Comparison of ENCODE assay signal across 24 mouse cellular contexts in genomic region chrX:167052456-167052855, GRCm38 (mm10).
DNase-seq lines count a peak whose midpoint lies in the region; TF ChIP-seq lines count a peak whose summit lies in the region.
"Had no signal": no experiment of that assay in that cellular context is flagged by ENCODE, and none has a peak within 500 bp of the region (broad histone marks: within the 10 kb centered on the region; RNA-seq: fewer than 3 reads in every experiment).

No protein-coding gene starts in this region.

- TF ChIP-seq POLR2A in heart, adult 2 months (IDR thresholded peaks at IDR 0.05; ENCODE audit: insufficient read depth, low read depth, low read length): no peak

- TF ChIP-seq EP300 in heart, adult 2 months (IDR thresholded peaks at IDR 0.05; ENCODE audit: insufficient read depth, low read depth, low read length): no peak

- 62% methylated on average over 10 of the region's 10 CpGs for WGBS in heart, adult 2 months

- H3K27me3 ChIP-seq in heart, adult 2 months (ENCODE audit: control insufficient read depth, insufficient read depth, low read length): no peaks in the 10 kb centered on the region
- H3K27me3 ChIP-seq: CH12.LX; heart, embryonic 12.5 days; heart, embryonic 15.5 days; Patski had no signal

- H3K4me3 ChIP-seq in heart, adult 2 months: no peak overlapping the region
- H3K4me3 ChIP-seq: forebrain, embryonic 10.5 days; forebrain, embryonic 13.5 days; heart, embryonic 12.5 days; heart, embryonic 15.5 days had no signal

- no peaks in the 10 kb centered on the region for H3K79me2 ChIP-seq in heart, adult 2 months (replicated peaks; ENCODE audit: control insufficient read depth, insufficient read depth, low read length)

- no peaks in the 10 kb centered on the region; the same call in 1 of the 2 replicates for H3K36me3 ChIP-seq in heart, adult 2 months (ENCODE audit: control insufficient read depth, insufficient read depth, low read length)
- H3K36me3 ChIP-seq: forebrain, embryonic 10.5 days; G1E; heart, embryonic 12.5 days; heart, embryonic 15.5 days had no signal

- peak; percentile 21 for DNase-seq in adrenal gland, adult 2 months
- no peak for DNase-seq in adrenal gland, adult 18-20 months (ENCODE audit: low spot score in 2 of 2)
- no peak for DNase-seq in heart, adult 2 months
- DNase-seq in heart, adult 8-10 months (ENCODE audit: low spot score): no peak
- DNase-seq in retina, postnatal 1 day: peak; percentile 2
- DNase-seq in retina, embryonic 14.5 days (ENCODE audit: low spot score): no peak
- DNase-seq: adrenal gland, adult 8-10 months; adrenal gland, postnatal 25 days; B cell, adult 2 months; cerebellum, adult 18-20 months; cerebellum, adult 9-10 months; cerebellum, postnatal 14 days; gastrocnemius, postnatal 14 days; heart, postnatal 10 days; heart, postnatal 36 days had no signal

- peaks cover 7% of the 10 kb centered on the region for H3K4me1 ChIP-seq in heart, adult 2 months (ENCODE audit: control insufficient read depth, insufficient read depth, low read length)

- TF ChIP-seq CTCF in heart, adult 2 months (IDR thresholded peaks at IDR 0.05): no peak

- no peak overlapping the region for H3K9ac ChIP-seq in heart, adult 2 months (ENCODE audit: low read depth, low read length)
- H3K9ac ChIP-seq: forebrain, embryonic 13.5 days; heart, embryonic 12.5 days; heart, embryonic 15.5 days; hindbrain, embryonic 14.5 days had no signal

- peak overlapping the region; percentile 45; the same call in 1 of the 2 replicates for H3K27ac ChIP-seq in heart, adult 2 months
- H3K27ac ChIP-seq: forebrain, embryonic 10.5 days; forebrain, embryonic 13.5 days; heart, embryonic 15.5 days; hindbrain, embryonic 14.5 days; hindbrain, postnatal 0 days had no signal

- intact Hi-C loops in heart, adult 2 months (cut with DNase I): no loop called here

Comparison
In these comparisons a context has a peak if more than half of its experiments do, and no peak if none do; other contexts are left out.
1. DNase-seq: peak in adrenal gland, adult 2 months (single experiment) and retina, postnatal 1 day (single experiment); none in adrenal gland, adult 18-20 months (0 of 2), heart, adult 2 months (0 of 2), heart, adult 8-10 months (single experiment) and retina, embryonic 14.5 days (single experiment).